Mouse (Mus musculus) erythroblast, embryonic 14.5 days (primary cell): Measurements from ENCODE around the gene Clptm1. TPM values are rescaled to one million over a fixed set of nuclear protein-coding genes. Genes with fewer than 3 reads are reported as not detected.

Experiments
- H3K27me3 ChIP-seq: 2 replicates; pipeline ENCODE4 v1.6.1; 2012; ENCODE audit warnings: inconsistent platforms; ENCODE audit not compliant: control insufficient read depth
- H3K36me3 ChIP-seq: 2 replicates; pipeline ENCODE4 v1.6.1; 2012; ENCODE audit warnings: mild to moderate bottlenecking, inconsistent platforms; ENCODE audit not compliant: control insufficient read depth
- H3K4me1 ChIP-seq: 2 replicates; pipeline ENCODE4 v1.6.1; 2012; ENCODE audit warnings: inconsistent platforms; ENCODE audit not compliant: control insufficient read depth
- H3K4me3 ChIP-seq: replicated peaks from 2 replicates; pipeline ENCODE3; 2012; ENCODE audit warnings: moderate library complexity, mild to moderate bottlenecking, inconsistent platforms
- H3K9me3 ChIP-seq: 2 replicates; pipeline ENCODE4 v1.6.1; 2012; ENCODE audit warnings: low read length, inconsistent platforms, mixed read lengths; ENCODE audit not compliant: control insufficient read depth
- GATA1 ChIP-seq: IDR thresholded peaks from 2 replicates; pipeline ENCODE4 v1.6.1; 2012; ENCODE audit warnings: low read length, inconsistent platforms, mixed read lengths
- TAL1 ChIP-seq: IDR thresholded peaks from 3 replicates; pipeline ENCODE4 v1.6.1; 2012; ENCODE audit warnings: low read length, inconsistent platforms, mixed read lengths
- polyA plus RNA-seq: library from polyadenylated mRNA; stranded (reverse); fragments of >175 nt; gene quantifications from 2 replicates; pipeline ENCODE4 v1.2.3, GENCODE M21; 2012

The Clptm1 gene
- polyA plus RNA-seq, 1 experiment, result 15.2 TPM

DNA sequence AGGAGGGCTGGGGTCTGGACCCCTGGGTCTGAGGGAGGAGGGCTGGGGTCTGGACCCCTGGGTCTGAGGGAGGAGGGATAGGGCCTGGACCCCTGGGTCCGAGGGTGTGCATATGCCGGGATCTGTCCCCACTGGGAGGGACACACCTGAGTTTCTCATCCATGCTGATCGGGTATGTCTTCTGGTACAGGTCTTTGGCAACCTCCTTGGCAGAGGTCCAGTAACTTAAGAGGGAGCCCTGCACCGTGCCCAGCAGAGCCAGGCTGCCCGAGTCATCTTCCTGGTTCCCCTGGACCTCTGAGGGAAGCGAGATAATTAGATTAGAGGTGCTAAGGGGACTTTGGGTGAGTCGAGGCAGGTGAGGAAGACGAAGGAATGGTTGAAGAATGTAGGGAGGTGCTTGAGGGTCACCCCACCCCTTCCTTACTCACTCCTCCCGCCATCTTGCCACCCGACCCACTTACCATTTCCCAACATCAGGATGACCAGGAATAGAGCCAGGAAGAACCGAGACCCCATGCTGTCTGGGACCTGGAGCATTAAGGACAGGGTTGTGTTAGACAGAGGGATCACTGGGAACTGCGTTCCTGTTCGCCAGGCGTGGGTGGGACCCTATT is 8.4 kb upstream of the Clptm1 start:
- no peaks in the 10 kb centered on the region for H3K27me3 ChIP-seq
- no peak overlapping the region for H3K4me3 ChIP-seq
- H3K36me3 ChIP-seq, result no peaks in the 10 kb centered on the region; the same call in 1 of the 2 replicates
- no peak for TF ChIP-seq TAL1
- TF ChIP-seq GATA1, result no peak
- no peaks in the 10 kb centered on the region for H3K9me3 ChIP-seq
- H3K4me1 ChIP-seq, result peaks cover 12% of the 10 kb centered on the region

GRCm38 (mm10) chr7:19671511-19671910 is 6.7 kb upstream of the Clptm1 start:
- H3K9me3 ChIP-seq, result no peaks in the 10 kb centered on the region
- peaks cover 12% of the 10 kb centered on the region for H3K4me1 ChIP-seq
- H3K36me3 ChIP-seq, result no peaks in the 10 kb centered on the region; the same call in 1 of the 2 replicates
- H3K27me3 ChIP-seq, result no peaks in the 10 kb centered on the region
- no peak overlapping the region for H3K4me3 ChIP-seq
- TF ChIP-seq TAL1, result no peak
- no peak for TF ChIP-seq GATA1

- Histone ChIP-seq H3K27me3 (no peaks in the 10 kb centered on the region), H3K4me1 (peaks cover 25% of the 10 kb centered on the region), H3K4me3 (no peak overlapping the region), H3K36me3 (no peaks in the 10 kb centered on the region; the same call in 1 of the 2 replicates), H3K9me3 (no peaks in the 10 kb centered on the region)
- TF ChIP-seq GATA1 (no peak), TAL1 (no peak)
Observed at GRCm38 (mm10) chr7:19668947-19669721, 4.3 kb upstream of the Clptm1 start.

DNA sequence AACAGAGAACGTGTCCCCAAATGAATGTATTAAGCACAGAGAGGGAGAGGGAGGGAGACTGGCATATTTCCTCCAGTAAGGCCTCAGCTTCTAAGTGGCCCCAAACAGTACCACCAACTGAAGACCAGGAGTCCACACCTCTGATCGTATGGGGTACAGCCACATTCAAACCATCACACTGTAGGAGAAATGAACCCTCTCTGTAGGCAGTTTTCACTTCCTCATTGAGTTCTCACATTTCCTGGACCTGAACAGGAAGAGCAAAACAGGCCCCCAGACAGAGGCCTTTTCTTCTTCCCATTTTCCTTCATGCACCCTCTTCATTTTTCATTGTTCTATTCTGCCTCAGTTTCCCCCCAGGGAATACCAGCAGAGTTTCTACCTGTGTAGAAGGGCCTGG is 2.6 kb upstream of the Clptm1 start:
- Histone ChIP-seq H3K36me3 (peaks cover 10% of the 10 kb centered on the region), H3K4me3 (no peak overlapping the region), H3K4me1 (peaks cover 40% of the 10 kb centered on the region), H3K27me3 (no peaks in the 10 kb centered on the region), H3K9me3 (no peaks in the 10 kb centered on the region)
- TF ChIP-seq GATA1 (no peak), TAL1 (no peak)

- TF ChIP-seq GATA1 (no peak), TAL1 (no peak)
- no peak overlapping the region for H3K4me3 ChIP-seq
- H3K9me3 ChIP-seq, result no peaks in the 10 kb centered on the region
- peaks cover 17% of the 10 kb centered on the region for H3K36me3 ChIP-seq
- H3K4me1 ChIP-seq, result peaks cover 46% of the 10 kb centered on the region
- H3K27me3 ChIP-seq, result no peaks in the 10 kb centered on the region
Observed at GRCm38 (mm10) chr7:19666750-19667149, 1.9 kb upstream of the Clptm1 start.

DNA sequence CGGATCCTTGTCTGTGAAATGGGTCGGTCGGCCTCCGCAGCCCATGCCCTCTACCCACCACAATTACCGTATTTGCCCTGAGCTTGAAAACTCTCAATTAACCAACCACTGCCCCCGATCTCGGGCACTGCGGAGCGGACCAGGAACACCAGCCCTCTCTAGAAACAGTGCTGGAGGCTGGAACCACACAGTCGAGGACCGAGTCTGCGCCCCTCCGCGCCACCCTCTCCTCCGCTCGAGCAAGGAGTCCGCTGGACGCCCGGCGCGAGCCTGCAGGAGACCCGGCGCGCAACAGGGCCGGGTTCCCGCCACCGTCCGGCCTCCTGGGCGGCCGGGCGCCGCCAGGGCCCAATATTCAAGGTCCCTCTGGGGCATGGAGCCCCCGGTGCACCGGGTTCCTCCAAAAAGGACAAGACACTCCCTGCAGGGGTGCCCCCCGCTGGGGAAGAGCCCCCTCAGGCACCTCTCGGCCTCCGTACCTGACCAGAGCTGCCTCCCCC is 328 bp downstream of the Clptm1 start:
- Histone ChIP-seq H3K36me3 (peaks cover 40% of the 10 kb centered on the region), H3K4me3 (peak overlapping the region; percentile 93), H3K4me1 (peaks cover 49% of the 10 kb centered on the region), H3K9me3 (no peaks in the 10 kb centered on the region), H3K27me3 (no peaks in the 10 kb centered on the region)
- TF ChIP-seq TAL1 (no peak), GATA1 (no peak)

DNA sequence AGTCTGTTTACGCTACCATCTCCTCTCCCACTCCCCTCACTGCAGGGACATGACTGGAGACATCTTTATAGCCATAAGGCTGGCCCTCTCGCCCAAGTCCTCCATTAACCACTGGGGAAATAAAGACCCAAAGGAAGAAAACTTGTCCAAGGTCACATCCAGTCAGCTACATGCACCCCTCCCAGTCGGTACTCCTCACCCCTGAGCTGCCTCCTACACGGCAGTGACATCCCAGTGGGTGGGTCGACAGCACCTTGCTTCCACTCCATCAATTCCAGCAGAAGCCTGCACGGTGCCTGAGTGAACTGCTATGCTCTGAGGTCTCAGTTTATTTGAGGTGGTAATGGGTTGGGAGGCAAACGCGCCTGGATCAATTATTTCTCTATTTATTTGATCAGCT is 893 bp downstream of the Clptm1 start:
- Histone ChIP-seq H3K36me3 (peaks cover 44% of the 10 kb centered on the region), H3K9me3 (no peaks in the 10 kb centered on the region), H3K4me1 (peaks cover 46% of the 10 kb centered on the region), H3K4me3 (peak overlapping the region; percentile 93), H3K27me3 (no peaks in the 10 kb centered on the region)
- TF ChIP-seq TAL1 (no peak), GATA1 (no peak)

DNA sequence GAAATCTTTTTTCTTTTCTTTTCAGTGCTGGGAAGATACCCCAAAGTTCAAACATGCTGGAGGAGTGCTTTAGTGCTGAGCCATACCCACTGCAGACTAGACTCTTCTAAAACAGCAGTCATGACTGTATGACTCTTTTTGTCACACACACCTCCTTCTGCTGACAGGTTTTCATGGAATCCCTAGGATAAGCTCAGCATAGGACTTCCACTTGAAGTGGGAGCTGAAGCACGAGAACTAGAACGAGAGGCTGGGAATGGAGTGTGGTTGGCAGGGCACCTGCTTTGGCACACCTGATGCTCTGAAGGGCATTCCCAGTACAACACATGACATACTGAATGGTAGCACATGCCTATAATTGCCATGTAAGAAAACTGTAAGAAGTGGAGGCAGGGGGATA is 12.2 kb downstream of the Clptm1 start:
- Histone ChIP-seq H3K4me1 (peaks cover 30% of the 10 kb centered on the region), H3K27me3 (no peaks in the 10 kb centered on the region), H3K4me3 (no peak overlapping the region), H3K9me3 (no peaks in the 10 kb centered on the region), H3K36me3 (peaks cover 93% of the 10 kb centered on the region)
- no peak for TF ChIP-seq TAL1
- TF ChIP-seq GATA1, result no peak

GRCm38 (mm10) chr7:19651063-19651786 is 13.6 kb downstream of the Clptm1 start:
- no peak for TF ChIP-seq TAL1
- no peak for TF ChIP-seq GATA1
- no peaks in the 10 kb centered on the region for H3K9me3 ChIP-seq
- no peaks in the 10 kb centered on the region for H3K27me3 ChIP-seq
- H3K36me3 ChIP-seq, result peaks cover 90% of the 10 kb centered on the region
- H3K4me3 ChIP-seq, result no peak overlapping the region
- peaks cover 27% of the 10 kb centered on the region for H3K4me1 ChIP-seq
